Mouse (Mus musculus): Measurements from ENCODE around the gene Creb3l2. TPM values are rescaled to one million over a fixed set of nuclear protein-coding genes. Genes with fewer than 3 reads are reported as not detected.
A peak's percentile ranks its signal among the peaks of the same experiment; 100 is the strongest.

The Creb3l2 gene
- polyA plus RNA-seq, 1 experiment from 2014 or later: 3.3 TPM

- Histone ChIP-seq H3K9me3 (ENCODE audit: control insufficient read depth, low read length) (no peaks in the 10 kb centered on the region), H3K27ac (ENCODE audit: low read depth, low read length) (peak overlapping the region; percentile 36; the same call in 1 of the 2 replicates), H3K27me3 (replicated peaks; ENCODE audit: control insufficient read depth, insufficient read depth, low read length) (no peaks in the 10 kb centered on the region), H3K4me2 (ENCODE audit: low read length) (peak overlapping the region; percentile 71), H3K4me1 (ENCODE audit: control insufficient read depth, insufficient read depth, low read depth, low read length) (peaks cover 32% of the 10 kb centered on the region), H3K9ac (ENCODE audit: low read depth, low read length) (peak overlapping the region; percentile 82), H3K4me3 (ENCODE audit: low read length) (peak overlapping the region; percentile 73), H3K36me3 (ENCODE audit: control insufficient read depth, insufficient read depth, low read length) (no peaks in the 10 kb centered on the region)
- ATAC-seq: 0 out of 2 replicates have a peak, but pooled peaks have one; percentile 29
- 35% methylated on average over 8 of the region's 8 CpGs for WGBS
These were observed 144.0 kb downstream of the Creb3l2 start for GRCm38 (mm10) chr6:37297744-37298482.

- ATAC-seq: no peak
- H3K9me3 ChIP-seq (ENCODE audit: control insufficient read depth, low read length): no peaks in the 10 kb centered on the region
- no peak overlapping the region for H3K4me2 ChIP-seq (ENCODE audit: low read length)
- H3K27me3 ChIP-seq (replicated peaks; ENCODE audit: control insufficient read depth, insufficient read depth, low read length): no peaks in the 10 kb centered on the region
- H3K36me3 ChIP-seq (ENCODE audit: control insufficient read depth, insufficient read depth, low read length): no peaks in the 10 kb centered on the region
- H3K9ac ChIP-seq (ENCODE audit: low read depth, low read length): no peak overlapping the region
- peaks cover 11% of the 10 kb centered on the region for H3K4me1 ChIP-seq (ENCODE audit: control insufficient read depth, insufficient read depth, low read depth, low read length)
- H3K4me3 ChIP-seq (ENCODE audit: low read length): no peak overlapping the region
- 76% methylated on average over 2 of the region's 2 CpGs for WGBS
- H3K27ac ChIP-seq (ENCODE audit: low read depth, low read length): no peak overlapping the region
These were observed 149.9 kb downstream of the Creb3l2 start for GRCm38 (mm10) chr6:37292068-37292467.

- no peak overlapping the region for H3K4me3 ChIP-seq (ENCODE audit: low read length)
- no peak overlapping the region for H3K4me2 ChIP-seq (ENCODE audit: low read length)
- H3K9ac ChIP-seq (ENCODE audit: low read depth, low read length): no peak overlapping the region
- H3K27ac ChIP-seq (ENCODE audit: low read depth, low read length): no peak overlapping the region
- H3K9me3 ChIP-seq (ENCODE audit: control insufficient read depth, low read length): no peaks in the 10 kb centered on the region
- H3K27me3 ChIP-seq (replicated peaks; ENCODE audit: control insufficient read depth, insufficient read depth, low read length): no peaks in the 10 kb centered on the region
- 100% methylated on average over 1 of the region's 1 CpGs for WGBS
- H3K4me1 ChIP-seq (ENCODE audit: control insufficient read depth, insufficient read depth, low read depth, low read length): peaks cover 7% of the 10 kb centered on the region
- no peaks in the 10 kb centered on the region for H3K36me3 ChIP-seq (ENCODE audit: control insufficient read depth, insufficient read depth, low read length)
- ATAC-seq: no peak
These were observed 150.8 kb downstream of the Creb3l2 start for GRCm38 (mm10) chr6:37291171-37291570.

GRCm38 (mm10) chr6:37290691-37291090 lies 151.3 kb downstream of the Creb3l2 start:
- WGBS: 91% methylated on average over 3 of the region's 3 CpGs
- H3K27ac ChIP-seq (ENCODE audit: low read depth, low read length): no peak overlapping the region
- H3K36me3 ChIP-seq (ENCODE audit: control insufficient read depth, insufficient read depth, low read length): no peaks in the 10 kb centered on the region
- H3K4me1 ChIP-seq (ENCODE audit: control insufficient read depth, insufficient read depth, low read depth, low read length): peaks cover 4% of the 10 kb centered on the region
- no peaks in the 10 kb centered on the region for H3K27me3 ChIP-seq (replicated peaks; ENCODE audit: control insufficient read depth, insufficient read depth, low read length)
- no peaks in the 10 kb centered on the region for H3K9me3 ChIP-seq (ENCODE audit: control insufficient read depth, low read length)
- no peak overlapping the region for H3K9ac ChIP-seq (ENCODE audit: low read depth, low read length)
- ATAC-seq: no peak
- no peak overlapping the region for H3K4me2 ChIP-seq (ENCODE audit: low read length)
- no peak overlapping the region for H3K4me3 ChIP-seq (ENCODE audit: low read length)

GRCm38 (mm10) chr6:37286134-37286533 lies 155.8 kb downstream of the Creb3l2 start:
- H3K4me1 ChIP-seq (ENCODE audit: control insufficient read depth, insufficient read depth, low read depth, low read length): no peaks in the 10 kb centered on the region

GRCm38 (mm10) chr6:37284879-37285278 lies 157.1 kb downstream of the Creb3l2 start:
- Histone ChIP-seq H3K9ac (ENCODE audit: low read depth, low read length) (no peak overlapping the region), H3K4me3 (ENCODE audit: low read length) (no peak overlapping the region), H3K9me3 (ENCODE audit: control insufficient read depth, low read length) (no peaks in the 10 kb centered on the region), H3K27ac (ENCODE audit: low read depth, low read length) (no peak overlapping the region), H3K36me3 (ENCODE audit: control insufficient read depth, insufficient read depth, low read length) (no peaks in the 10 kb centered on the region), H3K27me3 (replicated peaks; ENCODE audit: control insufficient read depth, insufficient read depth, low read length) (no peaks in the 10 kb centered on the region), H3K4me2 (ENCODE audit: low read length) (no peak overlapping the region), H3K4me1 (ENCODE audit: control insufficient read depth, insufficient read depth, low read depth, low read length) (no peaks in the 10 kb centered on the region)
- no peak for ATAC-seq
- WGBS: 95% methylated on average over 9 of the region's 9 CpGs

More at GRCm38 (mm10) chr6:37286134-37286533, 155.8 kb downstream of the Creb3l2 start:
- no peak overlapping the region for H3K4me2 ChIP-seq (ENCODE audit: low read length)
- H3K4me3 ChIP-seq (ENCODE audit: low read length): no peak overlapping the region
- H3K9me3 ChIP-seq (ENCODE audit: control insufficient read depth, low read length): no peaks in the 10 kb centered on the region
- WGBS: 90% methylated on average over 4 of the region's 4 CpGs
- H3K36me3 ChIP-seq (ENCODE audit: control insufficient read depth, insufficient read depth, low read length): no peaks in the 10 kb centered on the region
- no peak for ATAC-seq
- H3K9ac ChIP-seq (ENCODE audit: low read depth, low read length): no peak overlapping the region
- H3K27me3 ChIP-seq (replicated peaks; ENCODE audit: control insufficient read depth, insufficient read depth, low read length): no peaks in the 10 kb centered on the region
- H3K27ac ChIP-seq (ENCODE audit: low read depth, low read length): no peak overlapping the region

GRCm38 (mm10) chr6:37283336-37283735 lies 158.6 kb downstream of the Creb3l2 start:
- ATAC-seq: no peak
- no peaks in the 10 kb centered on the region for H3K4me1 ChIP-seq (ENCODE audit: control insufficient read depth, insufficient read depth, low read depth, low read length)
- no peak overlapping the region for H3K4me3 ChIP-seq (ENCODE audit: low read length)
- H3K4me2 ChIP-seq (ENCODE audit: low read length): no peak overlapping the region
- no peak overlapping the region for H3K9ac ChIP-seq (ENCODE audit: low read depth, low read length)
- 72% methylated on average over 2 of the region's 2 CpGs for WGBS
- no peaks in the 10 kb centered on the region for H3K27me3 ChIP-seq (replicated peaks; ENCODE audit: control insufficient read depth, insufficient read depth, low read length)
- no peak overlapping the region for H3K27ac ChIP-seq (ENCODE audit: low read depth, low read length)
- H3K36me3 ChIP-seq (ENCODE audit: control insufficient read depth, insufficient read depth, low read length): no peaks in the 10 kb centered on the region
- H3K9me3 ChIP-seq (ENCODE audit: control insufficient read depth, low read length): no peaks in the 10 kb centered on the region

GRCm38 (mm10) chr6:37282659-37283058 lies 159.3 kb downstream of the Creb3l2 start:
- H3K4me1 ChIP-seq (ENCODE audit: control insufficient read depth, insufficient read depth, low read depth, low read length): no peaks in the 10 kb centered on the region
- no peak overlapping the region for H3K27ac ChIP-seq (ENCODE audit: low read depth, low read length)
- no peaks in the 10 kb centered on the region for H3K9me3 ChIP-seq (ENCODE audit: control insufficient read depth, low read length)
- WGBS: 53% methylated on average over 1 of the region's 1 CpGs
- no peak overlapping the region for H3K4me3 ChIP-seq (ENCODE audit: low read length)
- no peaks in the 10 kb centered on the region for H3K27me3 ChIP-seq (replicated peaks; ENCODE audit: control insufficient read depth, insufficient read depth, low read length)
- no peak for ATAC-seq
- H3K36me3 ChIP-seq (ENCODE audit: control insufficient read depth, insufficient read depth, low read length): no peaks in the 10 kb centered on the region
- H3K9ac ChIP-seq (ENCODE audit: low read depth, low read length): no peak overlapping the region
- no peak overlapping the region for H3K4me2 ChIP-seq (ENCODE audit: low read length)
